Mouse (Mus musculus): ENCODE results near the gene Arhgap21.

Arhgap21 gene

GRCm38 (mm10) chr2:20966176-20967100 lies 2.2 kb downstream of the Arhgap21 start:
- DNase-seq (ENCODE audit: low spot score in 2 of 2) = peak in 1 of 2 experiments; percentile 31

GRCm38 (mm10) chr2:20965361-20965760 lies 3.3 kb downstream of the Arhgap21 start:
- no peak for DNase-seq (ENCODE audit: low spot score in 2 of 2)

- DNase-seq (ENCODE audit: low spot score in 2 of 2) = no peak
Observed at GRCm38 (mm10) chr2:20964461-20964860, 4.2 kb downstream of the Arhgap21 start.

GRCm38 (mm10) chr2:20963226-20963805 lies 5.4 kb downstream of the Arhgap21 start:
- DNase-seq (ENCODE audit: low spot score in 2 of 2) = peak; percentile 47 to 56

DNA sequence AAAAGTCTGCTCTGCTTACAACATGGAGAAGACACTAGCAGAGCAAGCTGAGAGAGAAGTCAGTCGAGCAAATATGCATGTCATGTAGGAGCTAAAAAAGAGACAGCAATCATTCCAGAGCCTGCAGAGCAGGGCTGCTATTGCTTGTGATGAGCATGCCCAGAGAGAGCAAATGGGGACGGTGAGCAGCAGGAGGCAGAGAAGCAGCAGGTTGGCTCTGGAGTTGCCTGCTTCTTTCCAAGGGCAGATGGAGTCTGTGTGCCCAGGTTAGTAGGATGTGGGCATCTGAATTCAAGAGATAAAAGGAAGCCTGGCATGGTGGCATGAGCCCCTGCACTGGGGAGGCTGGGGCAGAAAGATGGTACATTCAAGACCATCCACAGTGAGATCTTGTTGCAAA lies 6.4 kb downstream of the Arhgap21 start:
- no peak for DNase-seq (ENCODE audit: low spot score in 2 of 2)

DNA sequence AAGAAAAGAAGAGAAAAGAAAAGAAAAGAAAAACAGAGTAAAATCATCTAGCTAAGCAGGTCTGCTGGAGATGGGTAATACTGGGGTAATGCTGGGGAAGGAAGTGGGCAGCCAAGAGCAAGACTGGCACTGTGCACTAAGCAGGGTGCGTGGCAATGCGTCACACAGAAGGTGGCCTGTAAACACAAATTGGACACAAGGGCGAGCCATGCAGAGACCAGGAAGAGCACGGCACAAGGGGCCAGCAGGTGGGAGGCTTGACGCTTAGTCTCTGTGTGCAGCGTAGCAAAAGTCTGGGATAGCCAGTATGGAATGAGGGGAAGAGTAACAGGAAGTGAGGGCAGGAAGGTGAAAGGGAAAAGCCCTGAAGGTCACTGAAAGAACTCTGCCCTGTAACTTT lies 6.9 kb downstream of the Arhgap21 start:
- DNase-seq (ENCODE audit: low spot score in 2 of 2) = no peak

DNA sequence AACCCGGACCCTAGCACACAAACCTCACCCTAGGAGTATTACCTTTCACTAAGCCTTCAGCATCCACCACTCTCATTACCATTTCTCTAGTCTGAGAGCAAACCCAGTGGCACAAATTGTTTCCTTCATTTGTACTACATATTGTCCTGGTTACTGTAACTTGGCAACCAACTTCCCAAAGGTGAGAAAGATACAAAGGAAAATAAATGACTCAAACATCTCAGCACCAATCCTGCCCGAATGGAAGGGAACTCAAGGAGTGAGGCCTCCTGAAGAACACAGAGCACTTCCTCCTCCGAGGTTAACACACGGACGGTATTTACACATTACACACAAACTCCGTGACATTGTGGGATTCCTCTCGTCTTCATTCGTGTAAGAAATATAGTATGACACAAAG lies 7.4 kb downstream of the Arhgap21 start:
- no peak for DNase-seq (ENCODE audit: low spot score in 2 of 2)

GRCm38 (mm10) chr2:20960668-20961035 lies 8.0 kb downstream of the Arhgap21 start:
- DNase-seq (ENCODE audit: low spot score in 2 of 2) = no peak

GRCm38 (mm10) chr2:20959906-20960667 lies 8.6 kb downstream of the Arhgap21 start:
- no peak for DNase-seq (ENCODE audit: low spot score in 2 of 2)

GRCm38 (mm10) chr2:20959045-20959444 lies 9.6 kb downstream of the Arhgap21 start:
- DNase-seq (ENCODE audit: low spot score in 2 of 2) = no peak

DNA sequence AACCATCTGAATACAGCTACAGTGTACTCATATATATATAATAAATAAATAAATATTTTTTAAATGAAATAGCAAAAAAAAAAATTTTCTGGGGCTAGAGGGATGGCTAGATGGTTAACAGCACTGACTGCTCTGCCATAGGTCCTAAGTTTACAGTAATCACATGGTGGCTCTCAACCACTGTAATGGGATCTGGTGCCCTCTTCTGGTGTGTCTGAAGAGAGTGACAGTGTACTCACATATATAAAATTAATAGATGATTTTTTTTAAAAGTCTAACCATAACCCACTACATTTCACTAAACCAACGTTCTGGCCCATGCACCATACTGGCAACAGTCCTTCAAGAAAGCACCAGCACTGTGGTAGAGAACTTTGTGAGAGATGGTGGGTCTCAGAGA lies 10.7 kb downstream of the Arhgap21 start:
- DNase-seq (ENCODE audit: low spot score in 2 of 2) = no peak

GRCm38 (mm10) chr2:20956716-20957115 lies 12.0 kb downstream of the Arhgap21 start:
- DNase-seq (ENCODE audit: low spot score in 2 of 2) = no peak

- no peak for DNase-seq (ENCODE audit: low spot score in 2 of 2)
Observed at GRCm38 (mm10) chr2:20955996-20956395, 12.7 kb downstream of the Arhgap21 start.

GRCm38 (mm10) chr2:20955376-20955775 lies 13.3 kb downstream of the Arhgap21 start:
- DNase-seq (ENCODE audit: low spot score in 2 of 2) = no peak

GRCm38 (mm10) chr2:20952716-20953115 lies 16.0 kb downstream of the Arhgap21 start:
- no peak for DNase-seq (ENCODE audit: low spot score in 2 of 2)

DNA sequence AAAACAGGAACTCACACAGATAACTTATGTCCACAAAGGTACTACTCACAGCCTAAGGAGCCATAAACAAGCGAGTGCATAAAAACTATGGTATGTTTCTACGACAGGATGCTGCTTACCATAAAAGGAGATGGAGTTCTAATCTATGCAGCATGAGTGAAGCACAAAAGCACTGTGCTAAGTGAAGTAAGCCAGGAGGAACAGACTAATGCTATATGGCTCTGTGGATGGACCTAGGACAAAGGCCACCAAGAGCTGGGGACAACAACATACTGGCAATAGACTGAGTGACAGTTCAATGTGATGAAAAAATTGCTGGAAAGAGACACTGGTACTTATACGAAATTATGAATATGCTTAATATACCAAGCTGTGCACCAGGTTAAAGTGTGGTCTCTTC lies 19.5 kb downstream of the Arhgap21 start:
- no peak for DNase-seq (ENCODE audit: low spot score in 2 of 2)

DNA sequence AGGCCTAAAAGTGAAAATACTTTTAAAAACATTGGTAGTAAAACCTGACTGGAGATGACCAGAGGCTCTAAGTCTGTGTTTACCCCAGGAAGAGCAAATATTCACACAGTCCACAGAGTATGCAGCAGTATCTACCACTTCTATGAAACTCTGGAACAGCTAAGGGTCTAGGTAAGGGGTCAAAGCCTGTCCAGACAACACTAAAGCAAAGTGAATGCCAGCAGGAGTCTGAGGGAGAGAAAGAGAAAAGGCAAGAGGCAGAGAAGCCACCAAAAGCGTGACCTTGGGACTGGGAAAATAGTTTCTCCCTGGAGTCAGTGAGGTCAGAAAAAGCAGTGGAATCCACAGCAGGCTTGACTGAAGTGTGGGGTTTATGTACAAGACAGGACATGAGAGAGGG lies 21.6 kb downstream of the Arhgap21 start:
- no peak for DNase-seq (ENCODE audit: low spot score in 2 of 2)

- DNase-seq (ENCODE audit: low spot score in 2 of 2) = no peak
Observed at GRCm38 (mm10) chr2:20945596-20945995, 23.1 kb downstream of the Arhgap21 start.

DNA sequence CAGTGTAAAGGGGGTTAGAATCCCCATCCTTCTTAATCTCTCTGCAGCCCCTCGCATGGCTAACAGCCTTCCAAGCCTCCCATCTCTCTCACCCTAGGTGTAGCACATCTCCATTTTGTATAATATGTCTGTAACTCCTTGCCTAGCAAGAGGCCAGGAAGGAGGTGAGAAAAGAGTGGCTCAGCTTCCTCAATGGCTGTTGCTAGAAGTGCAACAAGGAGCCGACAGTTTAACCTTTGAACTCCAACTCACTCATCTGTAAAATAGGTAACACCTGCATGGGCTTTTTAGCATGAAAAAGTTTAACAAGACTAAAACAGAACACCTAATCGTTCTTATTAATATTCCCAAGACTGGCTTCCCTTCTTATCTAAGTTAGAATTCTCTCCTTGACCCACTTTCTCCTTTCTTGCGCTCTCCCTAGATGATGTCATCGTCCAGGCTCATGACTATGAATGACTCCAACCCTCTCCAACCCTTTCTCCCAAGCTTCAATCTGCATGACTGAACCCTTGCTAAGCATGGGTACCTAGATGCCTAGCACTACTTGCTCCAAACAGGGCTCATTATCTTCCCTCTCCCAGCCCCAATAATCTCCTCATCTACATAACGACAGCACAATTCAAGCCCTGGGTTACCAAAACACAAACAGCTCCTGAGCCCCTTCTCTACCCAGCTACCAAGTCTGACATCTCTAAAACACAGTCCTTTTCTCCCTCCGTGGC lies 24.8 kb downstream of the Arhgap21 start:
- no peak for DNase-seq (ENCODE audit: low spot score in 2 of 2)

DNA sequence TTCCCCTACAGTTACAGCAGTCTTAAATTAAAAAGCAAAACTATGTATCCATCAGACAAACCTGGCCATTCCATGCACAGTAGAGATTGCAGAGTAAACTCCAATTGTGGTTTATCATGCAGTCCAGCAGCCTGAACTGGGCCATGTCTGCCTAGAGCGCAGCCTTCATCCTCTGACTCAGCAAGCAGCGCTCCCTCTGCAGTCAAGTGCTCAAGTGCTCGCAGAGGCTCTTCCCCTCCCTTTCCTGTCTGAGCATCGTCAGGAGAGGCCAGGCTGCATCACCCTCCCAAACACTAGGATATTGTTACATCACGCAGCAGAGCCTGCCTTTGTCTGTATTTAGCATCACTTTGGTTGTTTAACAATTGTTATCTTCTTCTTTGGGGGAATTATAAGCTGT lies 25.5 kb downstream of the Arhgap21 start:
- DNase-seq (ENCODE audit: low spot score in 2 of 2) = peak; percentile 29 to 36

GRCm38 (mm10) chr2:20942434-20943198 lies 26.1 kb downstream of the Arhgap21 start:
- no peak for DNase-seq (ENCODE audit: low spot score in 2 of 2)

Data from heart, adult 9 months (tissue).